Mouse (Mus musculus): ENCODE results near the gene Myo1c.

GRCm38 (mm10) chr11:75630645-75631229, 19.6 kb upstream of the Myo1c start, which contains the start of gene Inpp5k:
- no peak for TF ChIP-seq CTCF (IDR thresholded peaks at IDR 0.05; ENCODE audit: control insufficient read depth, insufficient read depth, insufficient read length)
- TF ChIP-seq MYOG (IDR thresholded peaks at IDR 0.05; ENCODE audit: control insufficient read depth, extremely low read depth, insufficient read length): no peak

Data from C2C12 (cell line).